Mouse (Mus musculus): ENCODE measurements around the gene Shc1.
A peak's percentile ranks its signal among the peaks of the same experiment; 100 is the strongest.
"Not testable (repeated sequence)": the region's sequence is repeated elsewhere in the genome, so short reads cannot be mapped to it uniquely, and the experiment has no call there.

Gene Shc1

DNA sequence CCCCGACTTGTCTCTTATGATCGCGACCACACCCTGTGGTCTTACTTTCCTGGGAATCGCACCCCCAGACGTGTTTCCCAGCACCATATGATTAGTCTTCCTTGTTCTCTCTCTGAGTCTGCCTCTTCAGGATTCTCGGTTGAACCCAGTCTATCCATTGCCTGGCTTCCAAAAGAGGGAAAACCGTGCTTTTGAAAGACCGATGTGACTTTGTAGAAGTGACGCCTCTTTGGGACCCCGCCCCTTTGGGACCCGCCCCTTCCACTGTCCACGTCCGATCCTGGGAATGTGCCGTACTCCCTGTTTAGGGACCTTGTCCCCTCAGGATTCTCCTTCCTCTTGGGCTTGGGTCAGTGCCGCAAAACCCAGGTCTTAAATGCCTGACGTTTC is 613 bp downstream of the Shc1 start:
- DNase-seq (ENCODE audit: low spot score in 2 of 2), result no peak

DNA sequence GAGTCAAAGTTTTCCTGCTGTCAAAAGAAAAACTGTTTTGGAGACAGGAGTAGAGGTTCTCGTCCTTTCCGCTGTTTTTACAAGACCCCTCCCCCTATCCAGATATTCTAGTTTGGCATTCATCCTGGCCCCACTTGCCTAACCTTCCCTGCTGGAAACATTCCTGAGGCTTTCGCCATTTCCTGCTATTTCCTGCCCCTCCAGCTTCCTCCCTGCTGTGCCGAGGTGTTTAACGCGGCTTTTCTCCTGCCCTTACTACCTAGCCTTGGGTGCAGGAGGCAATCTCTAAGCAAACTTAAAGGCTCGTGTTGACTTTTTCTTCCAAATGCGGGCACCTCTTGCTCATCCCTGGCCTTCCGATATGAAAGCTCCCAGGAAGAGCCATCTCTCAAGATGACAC is 1.3 kb downstream of the Shc1 start:
- DNase-seq (ENCODE audit: low spot score in 2 of 2), result no peak

DNA sequence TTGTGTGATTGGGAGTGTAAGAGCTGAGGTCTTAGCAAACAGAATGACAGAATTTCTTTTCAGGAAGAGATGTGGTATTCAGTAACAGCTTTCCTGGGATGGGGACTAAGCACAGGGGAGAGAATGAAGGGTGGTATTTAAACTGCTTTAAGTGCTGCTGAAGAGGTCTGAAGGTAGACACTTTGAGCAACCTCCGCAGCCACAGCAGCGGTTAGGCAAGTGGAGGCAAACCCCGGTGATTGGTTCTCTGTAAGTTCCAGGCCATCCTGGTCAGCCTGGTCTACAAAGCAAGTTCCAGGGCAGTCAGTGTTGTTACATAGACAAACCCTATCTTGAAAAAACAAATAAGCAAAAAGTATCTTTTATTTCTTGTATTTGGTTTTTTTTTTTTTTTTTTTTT is 1.7 kb downstream of the Shc1 start:
- no peak for DNase-seq (ENCODE audit: low spot score in 2 of 2)

DNA sequence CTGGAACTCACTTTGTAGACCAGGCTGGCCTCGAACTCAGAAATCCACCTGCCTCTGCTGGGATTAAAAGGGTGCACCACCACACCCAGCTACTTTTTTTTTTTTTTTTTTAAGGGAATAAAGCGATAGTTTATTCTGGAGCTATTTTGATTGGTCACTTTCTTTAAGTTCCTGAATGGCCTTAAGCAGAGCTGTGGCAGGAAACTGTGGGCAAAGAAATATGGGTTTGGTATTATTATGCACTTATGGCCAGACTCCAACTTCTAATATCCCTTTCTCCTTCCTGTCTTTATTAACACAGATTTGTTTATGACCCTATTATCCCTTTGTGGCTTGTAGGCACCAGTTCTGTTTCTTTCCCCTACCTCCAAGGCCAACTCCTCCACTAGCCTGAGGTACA is 2.2 kb downstream of the Shc1 start:
- DNase-seq (ENCODE audit: low spot score in 2 of 2), result no peak

DNA sequence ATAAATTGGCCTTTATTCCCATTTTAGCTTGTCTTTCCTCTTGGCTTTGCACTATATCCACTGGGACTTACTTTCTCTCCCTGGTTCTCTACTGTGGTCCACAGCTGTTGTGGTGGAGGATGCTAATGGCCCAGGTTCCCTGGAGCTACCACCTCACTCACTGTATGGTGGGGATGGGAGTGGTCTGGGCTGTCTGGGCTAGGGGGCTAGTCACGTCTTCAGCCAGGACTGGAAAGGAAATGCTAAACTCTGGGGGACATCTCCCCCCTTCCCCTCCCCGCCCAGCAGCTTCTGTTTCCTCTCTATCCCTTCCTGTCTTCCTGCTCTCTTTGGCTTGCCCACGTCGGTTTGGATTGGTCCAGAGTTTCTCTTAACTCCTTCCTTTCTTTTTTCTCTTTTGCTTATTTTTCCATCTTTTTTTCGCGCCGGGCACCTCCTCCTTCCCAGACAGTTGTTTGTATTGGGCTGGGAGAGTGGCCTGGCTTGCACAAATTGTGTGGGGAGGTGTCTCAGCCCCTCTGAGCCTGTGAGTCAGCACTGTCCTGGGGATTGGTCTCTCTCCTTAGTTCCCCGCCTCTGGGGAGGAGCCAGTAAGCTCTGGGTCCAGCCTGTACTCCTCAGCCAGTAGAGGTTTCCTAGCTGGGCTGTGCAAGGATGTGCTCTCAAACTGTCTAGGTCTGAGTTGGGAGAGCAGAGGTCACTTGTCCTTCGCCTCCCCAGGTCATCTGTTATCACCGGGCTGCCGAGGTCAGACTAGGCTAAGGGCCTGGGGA is 2.9 kb downstream of the Shc1 start:
- DNase-seq (ENCODE audit: low spot score in 2 of 2), result peak; percentile 65 to 71

DNA sequence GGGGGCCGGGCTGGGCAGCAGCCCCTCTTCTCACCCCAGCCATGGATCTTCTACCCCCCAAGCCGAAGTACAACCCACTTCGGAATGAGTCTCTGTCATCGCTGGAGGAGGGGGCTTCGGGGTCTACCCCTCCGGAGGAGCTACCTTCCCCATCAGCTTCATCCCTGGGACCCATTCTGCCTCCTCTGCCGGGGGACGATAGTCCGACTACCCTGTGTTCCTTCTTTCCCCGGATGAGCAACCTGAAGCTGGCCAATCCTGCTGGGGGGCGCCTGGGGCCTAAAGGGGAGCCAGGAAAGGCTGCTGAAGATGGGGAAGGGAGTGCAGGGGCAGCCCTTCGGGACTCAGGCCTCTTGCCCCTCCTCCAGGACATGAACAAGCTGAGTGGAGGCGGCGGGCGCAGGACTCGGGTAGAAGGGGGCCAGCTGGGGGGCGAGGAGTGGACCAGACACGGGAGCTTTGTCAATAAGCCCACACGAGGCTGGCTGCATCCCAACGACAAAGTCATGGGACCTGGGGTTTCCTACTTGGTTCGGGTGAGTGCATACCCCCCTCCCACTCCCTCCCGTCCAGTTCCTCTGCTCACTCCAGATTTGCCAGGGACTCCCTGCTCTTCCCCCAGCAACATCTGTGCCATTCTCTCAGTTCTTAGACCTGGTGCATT is 3.7 kb downstream of the Shc1 start:
- no peak for DNase-seq (ENCODE audit: low spot score in 2 of 2)

DNA sequence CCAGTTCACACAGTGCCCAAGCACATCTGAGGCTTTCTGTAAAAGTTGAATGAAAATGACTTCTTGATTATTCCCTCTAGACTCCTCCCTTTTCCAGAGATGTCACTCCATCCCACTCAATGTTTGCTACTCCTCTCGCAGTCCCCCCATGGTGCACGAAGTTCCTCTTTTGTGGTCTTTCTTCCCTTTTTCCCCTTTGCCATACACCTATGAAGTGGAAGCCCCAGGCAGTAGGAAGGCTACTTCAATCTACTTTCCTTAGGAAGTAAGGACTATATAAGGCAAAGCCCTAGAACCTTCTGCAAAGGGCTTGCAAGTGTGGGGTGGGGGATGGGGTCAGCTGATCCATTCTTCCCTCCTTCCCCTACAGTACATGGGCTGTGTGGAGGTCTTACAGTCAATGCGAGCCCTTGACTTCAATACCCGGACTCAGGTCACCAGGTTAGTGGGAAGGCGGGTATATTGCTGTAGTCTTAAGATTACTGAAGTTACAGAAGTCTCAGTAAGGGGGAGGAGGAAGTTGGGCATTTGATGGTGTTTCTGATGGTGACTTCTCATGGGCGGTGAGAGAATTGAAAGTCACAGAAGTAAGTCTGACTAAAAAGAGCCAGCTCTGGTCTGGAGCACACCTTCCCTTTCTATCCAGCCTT is 4.4 kb downstream of the Shc1 start:
- no peak for DNase-seq (ENCODE audit: low spot score in 2 of 2)

DNA sequence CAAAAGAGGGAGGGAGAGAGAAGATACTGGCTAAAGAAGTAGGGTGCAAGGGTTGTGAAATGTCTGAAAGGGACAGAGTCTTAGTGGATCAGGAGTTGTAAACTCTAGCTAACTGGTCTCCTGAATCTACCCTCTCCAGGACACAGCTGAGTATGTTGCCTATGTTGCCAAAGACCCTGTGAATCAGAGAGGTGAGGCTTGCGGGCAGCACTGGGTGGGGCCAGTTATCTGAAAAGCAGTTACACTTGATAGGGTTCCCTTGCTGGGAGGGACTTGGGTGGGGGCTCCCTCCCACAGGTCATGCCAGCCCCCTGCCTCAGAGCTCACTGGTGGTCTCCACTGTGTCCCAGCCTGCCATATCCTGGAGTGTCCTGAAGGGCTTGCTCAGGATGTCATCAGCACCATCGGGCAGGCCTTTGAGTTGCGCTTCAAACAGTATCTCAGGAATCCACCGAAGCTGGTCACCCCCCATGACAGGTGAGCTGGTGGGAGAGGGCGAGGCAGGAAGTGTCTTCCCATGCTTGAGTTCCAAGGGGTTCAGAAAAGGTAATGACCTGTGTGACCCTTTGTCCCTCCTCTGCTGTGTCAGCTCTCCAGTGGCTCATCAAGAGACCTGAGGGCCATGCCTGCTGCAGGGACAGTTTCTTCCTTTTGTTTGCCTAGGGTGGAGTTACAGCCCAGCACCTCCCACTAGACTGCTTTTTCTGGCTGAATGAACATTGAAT is 6.3 kb downstream of the Shc1 start:
- no peak for DNase-seq (ENCODE audit: low spot score in 2 of 2)

DNA sequence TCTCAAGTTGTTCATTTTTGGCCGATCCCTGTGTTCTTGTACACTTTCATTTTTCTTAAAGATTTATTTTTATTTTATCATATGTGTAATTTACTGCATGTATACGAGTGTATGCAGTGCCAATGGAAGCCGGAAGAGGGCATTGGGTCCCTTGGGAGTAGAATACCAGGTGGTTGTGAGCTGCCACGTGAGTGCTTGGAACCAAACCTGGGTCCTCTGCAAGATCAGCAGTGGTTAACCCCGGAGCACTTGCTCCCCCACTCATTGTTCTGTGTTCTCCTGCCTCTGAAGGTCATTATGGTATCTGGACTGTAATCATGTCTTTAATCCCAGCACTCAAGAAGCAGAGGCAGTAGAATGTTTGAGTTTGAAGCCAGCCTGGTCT is 6.9 kb downstream of the Shc1 start:
- no peak for DNase-seq (ENCODE audit: low spot score in 2 of 2)

DNA sequence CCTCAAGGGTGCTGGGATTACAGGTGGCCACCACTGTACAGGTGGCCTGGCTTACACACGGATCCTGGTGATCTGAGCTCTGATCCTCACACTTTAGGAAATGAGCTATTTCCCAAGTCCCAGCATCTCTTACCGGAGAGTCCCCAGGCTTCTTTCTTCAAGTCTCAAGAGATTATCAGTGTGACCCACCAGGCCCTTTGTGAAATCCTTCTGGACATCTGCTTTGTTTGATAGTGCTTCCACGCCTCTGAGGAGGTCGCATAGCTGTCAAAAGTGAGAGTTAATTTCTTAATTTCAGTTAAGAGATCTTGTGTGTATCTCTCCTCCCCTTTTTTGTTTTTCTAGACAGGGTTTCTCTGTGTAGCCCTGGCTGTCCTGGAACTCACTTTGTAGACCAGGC is 7.6 kb downstream of the Shc1 start:
- no peak for DNase-seq (ENCODE audit: low spot score in 2 of 2)

DNA sequence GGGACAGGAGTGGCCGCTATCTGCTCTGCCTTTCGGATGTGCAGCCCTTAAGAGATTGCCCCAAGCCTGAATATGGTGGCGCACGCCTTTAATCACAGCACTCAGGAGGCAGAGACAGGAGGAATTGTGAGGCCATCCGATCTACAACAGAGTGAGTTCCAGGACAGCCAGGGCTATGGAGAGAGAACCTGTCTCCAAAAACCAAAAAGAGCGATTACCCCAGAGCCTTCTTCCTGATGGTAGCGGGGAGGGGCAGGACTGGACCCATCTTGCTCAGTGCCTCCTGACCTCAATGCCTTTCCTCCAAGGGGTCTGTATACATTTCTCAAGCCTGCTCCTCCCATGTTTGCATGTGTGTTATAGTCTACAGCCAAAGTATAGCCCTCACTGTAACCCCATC is 10.8 kb downstream of the Shc1 start:
- not testable (repeated sequence) for DNase-seq (ENCODE audit: low spot score in 2 of 2)

DNA sequence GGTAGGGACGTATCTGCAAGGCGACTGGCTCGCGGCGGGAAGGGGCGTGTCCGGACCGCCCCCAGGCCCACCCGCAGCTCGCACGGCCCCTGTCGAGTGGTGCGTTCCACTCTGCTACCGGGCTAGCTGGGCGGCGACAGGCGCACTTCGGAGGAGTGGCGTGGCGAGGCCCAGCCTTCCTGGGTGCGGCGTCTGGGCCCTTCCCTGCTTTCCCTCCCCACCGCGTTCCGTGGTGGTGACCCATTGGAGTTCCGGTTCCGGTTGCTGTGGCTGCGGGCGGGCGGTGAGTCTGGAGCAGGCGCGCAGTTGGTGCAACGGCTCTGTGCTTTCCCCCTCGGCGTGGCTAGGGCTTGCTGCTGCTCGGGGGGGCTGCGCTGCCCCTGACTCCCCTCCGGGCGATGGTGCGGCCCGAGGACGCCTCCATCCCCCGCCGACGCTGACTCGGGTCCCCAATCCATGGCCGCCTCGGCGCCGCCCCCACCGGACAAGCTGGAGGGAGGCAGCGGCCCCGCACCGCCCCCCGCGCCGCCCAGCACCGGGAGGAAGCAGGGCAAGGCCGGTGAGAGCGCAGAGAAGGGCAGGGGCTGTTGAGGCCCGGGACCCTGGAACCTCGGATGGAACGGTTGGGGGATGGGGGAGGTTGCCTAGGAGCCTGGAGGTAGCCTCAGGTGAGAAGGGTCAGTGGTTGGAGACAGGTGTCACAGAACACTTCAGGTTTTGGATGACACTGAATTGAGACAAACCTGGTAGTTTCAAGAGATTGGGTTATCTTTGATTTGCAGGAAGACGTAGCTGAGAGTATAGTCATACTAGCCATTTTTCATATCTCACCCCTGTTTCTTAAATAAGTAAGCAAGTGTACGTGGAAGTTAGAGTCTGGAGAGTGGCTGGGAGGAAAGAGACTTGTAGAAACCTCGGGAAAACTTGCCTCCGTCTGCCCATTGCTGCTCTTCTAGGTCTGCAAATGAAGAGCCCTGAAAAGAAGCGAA is 12.2 kb downstream of the Shc1 start, which contains the start of gene Pygo2:
Gene Pygo2 (plus strand): TSS at position 44 of the 989 bp plus-strand sequence.
- DNase-seq (ENCODE audit: low spot score in 2 of 2), result peak; percentile 95 to 97

DNA sequence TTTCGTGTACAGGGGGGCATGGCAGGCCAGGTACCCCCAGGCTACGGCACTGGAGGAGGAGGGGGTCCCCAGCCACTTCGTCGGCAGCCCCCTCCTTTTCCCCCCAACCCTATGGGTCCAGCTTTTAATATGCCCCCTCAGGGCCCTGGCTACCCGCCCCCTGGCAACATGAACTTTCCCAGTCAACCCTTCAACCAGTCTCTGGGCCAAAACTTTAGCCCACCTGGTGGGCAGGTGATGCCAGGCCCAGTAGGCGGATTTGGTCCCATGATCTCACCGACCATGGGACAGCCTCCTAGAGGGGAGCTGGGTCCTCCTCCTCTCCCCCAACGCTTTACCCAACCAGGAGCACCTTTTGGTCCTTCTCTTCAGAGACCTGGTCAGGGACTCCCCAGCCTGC is 14.4 kb downstream of the Shc1 start:
- no peak for DNase-seq (ENCODE audit: low spot score in 2 of 2)

DNA sequence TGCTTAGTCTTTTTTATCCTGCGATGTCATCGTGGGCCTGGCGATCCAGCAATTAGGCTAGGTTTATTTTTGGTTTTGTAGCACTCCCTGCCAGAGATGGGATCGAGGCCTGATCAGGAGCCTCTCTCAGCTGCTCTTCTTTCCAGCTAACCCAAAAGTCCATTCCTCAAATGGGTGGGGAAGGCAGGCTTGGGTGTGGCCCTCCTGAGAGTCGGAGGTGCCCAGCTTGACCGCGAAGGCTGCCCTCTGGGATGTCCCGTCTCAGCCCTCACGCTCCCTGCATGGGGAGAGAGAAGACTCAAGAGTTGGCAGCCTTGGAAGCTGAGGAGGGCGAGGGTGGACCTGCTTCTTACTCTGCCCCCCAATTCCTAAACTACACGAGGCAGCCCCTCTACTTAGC is 16.3 kb downstream of the Shc1 start:
- DNase-seq (ENCODE audit: low spot score in 2 of 2), result no peak

DNA sequence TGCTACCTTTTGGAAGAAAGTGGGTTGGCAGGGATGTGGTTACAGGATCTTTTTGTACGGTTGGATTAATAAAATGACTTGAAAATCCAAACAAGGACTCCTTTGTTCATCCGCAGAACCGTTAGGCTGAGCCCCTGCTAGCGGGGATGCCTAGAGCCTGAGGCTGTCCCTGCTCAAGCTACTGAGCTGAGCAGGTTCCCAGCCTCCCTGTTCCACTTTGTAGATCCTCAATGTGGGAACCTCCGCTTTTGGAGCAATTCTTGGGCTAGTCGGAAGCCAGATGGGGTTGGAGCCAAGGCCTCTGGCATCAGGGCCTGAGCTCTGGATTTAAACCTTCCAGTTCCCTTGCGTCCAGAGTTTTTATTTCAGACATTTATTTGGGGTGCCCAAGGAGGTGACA is 16.8 kb downstream of the Shc1 start:
- DNase-seq (ENCODE audit: low spot score in 2 of 2), result no peak

DNA sequence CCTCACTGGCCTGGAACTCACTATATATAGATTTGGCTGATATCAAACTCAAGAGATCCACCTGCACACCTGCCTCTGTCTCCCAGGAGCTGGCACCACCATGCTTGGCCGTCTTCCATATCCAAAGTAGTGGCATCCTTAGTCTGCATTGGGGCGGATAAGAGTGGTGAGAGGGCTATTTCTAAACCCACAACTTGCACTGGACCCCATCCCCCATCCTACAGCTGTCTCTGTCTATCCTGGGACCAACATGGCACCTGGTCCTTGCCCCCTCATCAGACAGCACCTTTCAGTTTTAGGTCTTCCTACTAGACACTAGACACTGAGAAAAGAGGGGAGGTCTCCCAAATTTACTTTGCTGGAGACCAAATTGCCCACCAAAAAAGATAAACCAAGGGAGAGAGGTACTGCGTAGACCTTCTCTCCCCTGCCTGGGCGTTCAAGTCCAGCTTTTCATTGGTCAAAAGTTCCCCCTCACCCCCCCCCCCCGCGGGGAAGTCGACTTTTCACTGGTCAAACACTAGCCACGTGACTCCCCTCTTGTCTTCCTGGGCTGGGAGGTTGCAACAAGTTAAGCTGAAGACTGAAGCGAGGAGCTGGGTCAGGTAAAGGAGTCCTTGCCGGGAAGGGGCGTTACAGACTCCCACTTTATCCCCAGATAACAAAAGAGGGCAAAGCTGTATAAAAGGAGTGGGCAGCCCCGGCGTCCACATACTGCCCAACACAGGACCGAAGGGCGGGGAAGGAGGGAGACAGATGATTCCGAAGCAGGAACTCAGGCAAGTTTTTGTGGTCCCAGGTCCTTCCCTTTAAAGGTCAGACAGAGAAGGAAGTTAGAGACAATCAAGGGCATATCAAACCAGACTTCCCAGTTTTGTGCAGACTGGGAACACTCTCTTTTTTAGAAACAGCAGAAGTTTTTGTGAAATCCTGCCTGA is 18.2 kb downstream of the Shc1 start, which contains the start of gene Pbxip1:
Gene Pbxip1 (plus strand): TSS at position 531 of the 938 bp plus-strand sequence.
- DNase-seq (ENCODE audit: low spot score in 2 of 2), result no peak

DNA sequence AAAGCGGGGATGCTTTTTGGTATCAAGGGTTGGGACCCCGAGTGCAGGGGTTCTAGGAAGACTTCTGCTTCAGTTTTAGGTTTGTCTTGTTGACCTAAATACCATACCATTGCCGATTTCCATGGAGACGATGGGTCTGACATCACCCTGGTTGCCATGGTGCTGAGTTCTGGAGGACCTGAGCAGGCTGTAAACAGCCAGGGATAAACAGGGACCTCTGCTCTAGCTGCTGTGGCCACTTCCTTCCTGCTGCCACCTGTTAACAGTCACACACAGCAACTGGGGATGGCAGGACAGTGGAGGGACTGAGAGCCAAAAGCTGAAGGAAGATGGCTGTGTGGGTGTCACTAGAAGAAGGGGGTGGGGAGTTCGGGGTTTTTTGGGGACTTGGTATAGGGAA is 19.0 kb downstream of the Shc1 start:
- DNase-seq (ENCODE audit: low spot score in 2 of 2), result no peak

DNA sequence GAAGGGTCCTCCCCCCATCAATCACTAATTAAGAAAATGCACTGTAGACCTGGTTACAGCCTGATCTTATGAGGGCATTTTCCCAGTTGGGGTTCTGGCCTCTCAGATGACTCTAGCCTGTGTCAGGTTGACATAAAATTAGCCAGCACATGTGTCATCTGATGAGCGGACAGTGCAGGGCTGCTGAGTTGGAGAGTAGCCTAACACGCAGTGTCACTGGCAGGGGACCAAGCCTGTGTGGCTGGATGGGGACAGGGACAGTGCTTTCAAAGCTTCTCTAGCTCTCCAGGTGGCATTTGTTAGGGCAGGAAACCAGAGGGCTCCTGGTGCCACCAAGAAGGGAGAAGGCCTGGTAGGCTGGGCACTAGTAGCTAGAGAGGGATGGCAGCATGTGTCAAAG is 22.4 kb downstream of the Shc1 start:
- no peak for DNase-seq (ENCODE audit: low spot score in 2 of 2)

DNA sequence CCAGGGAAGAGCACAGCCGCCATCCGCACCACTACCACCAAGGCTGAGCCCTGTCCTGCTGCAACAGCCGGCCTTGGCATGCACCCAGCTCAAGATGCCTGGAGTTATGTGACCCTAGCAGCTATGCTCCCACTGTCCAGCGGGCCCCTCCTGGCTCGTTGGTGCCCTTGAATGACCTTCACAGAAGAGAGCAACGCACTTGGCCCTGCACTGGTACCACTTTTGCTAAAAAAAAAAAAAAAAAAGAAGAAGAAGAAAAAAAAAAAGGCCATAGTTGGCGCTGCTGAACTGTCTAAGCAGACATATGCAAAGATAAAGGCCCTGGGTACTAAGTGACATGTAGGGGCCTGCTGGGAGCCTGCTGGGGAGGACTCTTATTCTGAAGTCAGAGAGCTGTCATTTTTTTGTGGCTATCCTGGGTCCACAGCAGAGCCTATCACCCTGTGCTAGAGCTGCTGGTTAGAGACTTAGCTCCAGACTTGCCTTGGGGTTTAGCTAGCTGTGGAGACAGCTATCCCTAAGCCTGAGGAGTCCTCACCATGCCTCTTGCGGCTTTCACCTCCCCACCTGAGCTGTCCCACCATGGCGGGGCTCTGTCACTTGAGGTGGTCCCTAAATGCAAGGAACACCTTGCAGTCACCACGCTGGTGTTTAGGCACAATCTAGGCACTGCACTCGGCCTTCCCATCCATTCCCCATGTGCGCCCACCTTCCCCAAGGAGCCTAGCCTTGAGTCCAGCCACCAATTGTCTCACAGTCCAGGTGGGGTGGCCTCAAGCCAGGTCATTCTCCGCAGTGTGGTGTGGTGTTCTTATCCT is 30.7 kb downstream of the Shc1 start:
- no peak for DNase-seq (ENCODE audit: low spot score in 2 of 2)
